Mouse (Mus musculus) MEL (cell line): ENCODE results near the gene Itprid1. TPM values are rescaled to one million over a fixed set of nuclear protein-coding genes. Genes with fewer than 3 reads are reported as not detected.

ENCODE experiments used
- DNase-seq: peaks from one replicate; pipeline ENCODE4 v3.0.0; 2011; ENCODE audit warnings: low read depth, low spot score
- H3K27ac ChIP-seq: 2 replicates; pipeline ENCODE4 v1.5.1; 2012; ENCODE audit warnings: low read depth, mild to moderate bottlenecking, control low read depth, low read length, moderate library complexity; ENCODE audit not compliant: control insufficient read depth
- H3K27me3 ChIP-seq, 2 experiments: fragments of 150-350 bp in 1 of 2; sonication (generic) in 1 of 2; 2 replicates each; pipeline ENCODE4 v1.6.1; 2012; ENCODE audit warnings: low read length in 2 of 2, mild to moderate bottlenecking in 2 of 2, improper control_type of control experiment in 1 of 2, moderate library complexity in 1 of 2; ENCODE audit not compliant: insufficient read depth in 2 of 2, control insufficient read depth in 1 of 2
- H3K36me3 ChIP-seq, 2 experiments: 2 replicates each; pipeline ENCODE4 v1.6.1; 2012 to 2014; ENCODE audit warnings: low read length in 2 of 2, improper control_type of control experiment in 1 of 2, inconsistent platforms in 1 of 2, mild to moderate bottlenecking in 1 of 2; ENCODE audit not compliant: insufficient read depth in 2 of 2, control insufficient read depth in 1 of 2
- H3K4me1 ChIP-seq, 2 experiments: fragments of 150-350 bp in 1 of 2; sonication (generic) in 1 of 2; 2 replicates each; pipeline ENCODE4 v1.6.1; 2012; ENCODE audit warnings: low read length in 2 of 2, improper control_type of control experiment in 1 of 2, mild to moderate bottlenecking in 1 of 2; ENCODE audit not compliant: insufficient read depth in 2 of 2, control insufficient read depth in 1 of 2
- H3K4me3 ChIP-seq, 2 experiments: fragments of 150-350 bp in 1 of 2; sonication (generic) in 1 of 2; 2 replicates each; pipeline ENCODE4 v1.5.1; 2012; ENCODE audit warnings: low read depth in 2 of 2, low read length in 2 of 2, mild to moderate bottlenecking in 2 of 2, moderate library complexity in 2 of 2, control low read depth in 1 of 2, improper control_type of control experiment in 1 of 2; ENCODE audit not compliant: control insufficient read depth in 1 of 2, insufficient read depth in 1 of 2
- H3K79me2 ChIP-seq: 2 replicates; pipeline ENCODE4 v1.6.1; 2012; ENCODE audit warnings: mild to moderate bottlenecking, low read length, moderate library complexity; ENCODE audit not compliant: control insufficient read depth, poor library complexity, insufficient read depth
- H3K9ac ChIP-seq: 2 replicates; pipeline ENCODE4 v1.6.1; 2012; ENCODE audit warnings: low read depth, mild to moderate bottlenecking, control low read depth, low read length, moderate library complexity; ENCODE audit not compliant: control insufficient read depth, poor library complexity, severe bottlenecking
- H3K9me3 ChIP-seq: fragments of 150-350 bp; sonication (generic); replicated peaks from 2 replicates; pipeline ENCODE4 v1.6.1; 2012; ENCODE audit warnings: mild to moderate bottlenecking, low read length, improper control_type of control experiment, moderate library complexity; ENCODE audit not compliant: insufficient read depth
- BHLHE40 ChIP-seq: IDR thresholded peaks from 2 replicates; pipeline ENCODE4 v1.6.1; 2012; ENCODE audit warnings: low read depth, mild to moderate bottlenecking, inconsistent platforms, low read length, improper control_type of control experiment, borderline replicate concordance
- CHD1 ChIP-seq: IDR thresholded peaks from 2 replicates; pipeline ENCODE4 v1.6.1; 2012; ENCODE audit warnings: low read depth, mild to moderate bottlenecking, inconsistent platforms, low read length, improper control_type of control experiment
- CHD2 ChIP-seq: IDR thresholded peaks from 2 replicates; pipeline ENCODE4 v1.6.1; 2011; ENCODE audit warnings: low read length, improper control_type of control experiment
- ELF1 ChIP-seq: IDR thresholded peaks from 2 replicates; pipeline ENCODE4 v1.6.1; 2014; ENCODE audit warnings: low read depth, mild to moderate bottlenecking, inconsistent platforms, low read length, improper control_type of control experiment, moderate library complexity
- ETS1 ChIP-seq: IDR thresholded peaks from 2 replicates; pipeline ENCODE4 v1.6.1; 2012; ENCODE audit warnings: low read depth, mild to moderate bottlenecking, inconsistent platforms, low read length, improper control_type of control experiment, moderate library complexity
- GABPA ChIP-seq: IDR thresholded peaks from 2 replicates; pipeline ENCODE4 v1.6.1; 2012; ENCODE audit warnings: low read depth, mild to moderate bottlenecking, inconsistent platforms, low read length, improper control_type of control experiment, moderate library complexity
- JUND ChIP-seq: IDR thresholded peaks from 2 replicates; pipeline ENCODE4 v1.6.1; 2011; ENCODE audit warnings: low read depth, mild to moderate bottlenecking, improper control_type of control experiment, low read length
- KAT2A ChIP-seq: conservative IDR thresholded peaks from 2 replicates; pipeline ENCODE4 v1.6.1; 2012; ENCODE audit warnings: low read depth, low read length, improper control_type of control experiment, inconsistent platforms
- MAFK ChIP-seq: IDR thresholded peaks from 2 replicates; pipeline ENCODE4 v1.6.1; 2011; ENCODE audit warnings: low read depth, mild to moderate bottlenecking, low read length, improper control_type of control experiment, borderline replicate concordance
- MAX ChIP-seq: IDR thresholded peaks from 2 replicates; pipeline ENCODE4 v1.6.1; 2011; ENCODE audit warnings: low read length, improper control_type of control experiment
- MXI1 ChIP-seq: IDR thresholded peaks from 2 replicates; pipeline ENCODE4 v1.6.1; 2011; ENCODE audit warnings: mild to moderate bottlenecking, low read depth, low read length, improper control_type of control experiment
- MYB ChIP-seq: IDR thresholded peaks from 2 replicates; pipeline ENCODE4 v1.6.1; 2011; ENCODE audit warnings: mild to moderate bottlenecking, low read depth, low read length, improper control_type of control experiment
- NELFE ChIP-seq: IDR thresholded peaks from 2 replicates; pipeline ENCODE4 v1.6.1; 2011; ENCODE audit warnings: low read depth, low read length, improper control_type of control experiment
- NRF1 ChIP-seq: IDR thresholded peaks from 2 replicates; pipeline ENCODE4 v1.6.1; 2014; ENCODE audit warnings: low read depth, mild to moderate bottlenecking, inconsistent platforms, low read length, improper control_type of control experiment, moderate library complexity; ENCODE audit not compliant: poor library complexity, insufficient read depth, severe bottlenecking
- POLR2AphosphoS2 ChIP-seq: IDR thresholded peaks from 2 replicates; pipeline ENCODE4 v1.6.1; 2011; ENCODE audit warnings: low read length, improper control_type of control experiment
- POLR2AphosphoS5 ChIP-seq: IDR thresholded peaks from 2 replicates; pipeline ENCODE4 v1.6.1; 2012; ENCODE audit warnings: low read depth, borderline replicate concordance, mild to moderate bottlenecking, inconsistent platforms, low read length, moderate library complexity, mixed read lengths
- RAD21 ChIP-seq: IDR thresholded peaks from 2 replicates; pipeline ENCODE4 v1.6.1; 2011; ENCODE audit warnings: mild to moderate bottlenecking, low read depth, low read length, improper control_type of control experiment
- SIN3A ChIP-seq: IDR thresholded peaks from 2 replicates; pipeline ENCODE4 v1.6.1; 2012; ENCODE audit warnings: low read length, improper control_type of control experiment, inconsistent platforms
- TAL1 ChIP-seq: IDR thresholded peaks from 2 replicates; pipeline ENCODE4 v1.6.1; 2012; ENCODE audit warnings: mild to moderate bottlenecking, inconsistent platforms, low read length, moderate library complexity, mixed read lengths
- TCF12 ChIP-seq: IDR thresholded peaks from 2 replicates; pipeline ENCODE4 v1.6.1; 2014; ENCODE audit warnings: low read depth, mild to moderate bottlenecking, inconsistent platforms, low read length, improper control_type of control experiment, moderate library complexity
- UBTF ChIP-seq: IDR thresholded peaks from 2 replicates; pipeline ENCODE4 v1.6.1; 2012; ENCODE audit warnings: low read depth, mild to moderate bottlenecking, inconsistent platforms, low read length, improper control_type of control experiment, moderate library complexity, borderline replicate concordance; ENCODE audit not compliant: insufficient read depth
- USF1 ChIP-seq: IDR thresholded peaks from 2 replicates; pipeline ENCODE4 v1.6.1; 2014; ENCODE audit warnings: low read depth, mild to moderate bottlenecking, inconsistent platforms, low read length, improper control_type of control experiment, moderate library complexity
- USF2 ChIP-seq, 2 experiments: IDR thresholded peaks; 2 replicates each; pipeline ENCODE4 v1.6.1; 2011 to 2012; ENCODE audit warnings: improper control_type of control experiment in 2 of 2, low read length in 2 of 2, borderline replicate concordance in 1 of 2, inconsistent platforms in 1 of 2, low read depth in 1 of 2, mild to moderate bottlenecking in 1 of 2; ENCODE audit not compliant: insufficient read depth in 1 of 2
- ZC3H11A ChIP-seq: IDR thresholded peaks from 2 replicates; pipeline ENCODE4 v1.6.1; 2012; ENCODE audit warnings: low read depth, mild to moderate bottlenecking, inconsistent platforms, low read length, improper control_type of control experiment
- ZKSCAN1 ChIP-seq: IDR thresholded peaks from 2 replicates; pipeline ENCODE4 v1.6.1; 2012; ENCODE audit warnings: low read depth, mild to moderate bottlenecking, inconsistent platforms, low read length, improper control_type of control experiment, moderate library complexity
- ZMIZ1 ChIP-seq: IDR thresholded peaks from 2 replicates; pipeline ENCODE4 v1.6.1; 2012; ENCODE audit warnings: low read depth, mild to moderate bottlenecking, inconsistent platforms, low read length, improper control_type of control experiment, moderate library complexity
- ZNF384 ChIP-seq: IDR thresholded peaks from 2 replicates; pipeline ENCODE4 v1.6.1; 2012; ENCODE audit warnings: low read depth, mild to moderate bottlenecking, inconsistent platforms, low read length, improper control_type of control experiment
- polyA plus RNA-seq, 2 experiments: library from polyadenylated mRNA; stranded (reverse) in 1 of 2; unstranded in 1 of 2; fragments of >175 nt in 1 of 2; fragments of >200 nt in 1 of 2; gene quantifications; 2 replicates each; pipeline versions ENCODE4 v1.2.1 to v1.2.4; 2012; ENCODE audit warnings: low replicate concordance in 2 of 2, low read depth in 1 of 2; ENCODE audit not compliant: insufficient read length in 2 of 2, insufficient read depth in 1 of 2, missing spikeins in 1 of 2
- total RNA-seq: library from RNA; depleted of rRNA; stranded (reverse); fragments of 300-350 nt; gene quantifications from 2 replicates; pipeline ENCODE4 v1.2.3, GENCODE M21; 2012; rRNA removed

Itprid1 gene
- total RNA-seq (not detected in 2 replicates), polyA plus RNA-seq (not detected)

GRCm38 (mm10) chr6:55836650-55837320 lies at the start of gene Itprid1:
Gene Itprid1 (plus strand): TSS chr6:55836895.
- Histone ChIP-seq H3K4me3 (no peak within 1 kb of the TSS), H3K9ac (no peak within 1 kb of the TSS), H3K9me3 (no peaks in the 10 kb centered on the region), H3K27ac (no peak within 1 kb of the TSS), H3K36me3 (no peaks in the 10 kb centered on the region), H3K79me2 (no peaks in the 10 kb centered on the region)
- DNase-seq = no peak
- no peak for TF ChIP-seq ZMIZ1
- no peak for TF ChIP-seq KAT2A
- no peak for TF ChIP-seq ZKSCAN1
- no peak for TF ChIP-seq USF1
- no peak for TF ChIP-seq UBTF
- no peak for TF ChIP-seq MAX
- TF ChIP-seq NELFE = no peak
- TF ChIP-seq ZC3H11A = no peak
- TF ChIP-seq POLR2AphosphoS5 = no peak
- no peak for TF ChIP-seq TAL1
- no peak for TF ChIP-seq GABPA
- TF ChIP-seq POLR2AphosphoS2 = no peak
- TF ChIP-seq MAFK = no peak
- TF ChIP-seq TCF12 = no peak
- TF ChIP-seq, all 39 proteins: peak for 0
- H3K27me3 ChIP-seq = no peaks in the 10 kb centered on the region
- no peaks in the 10 kb centered on the region for H3K4me1 ChIP-seq

- H3K4me1 ChIP-seq = no peaks in the 10 kb centered on the region
- no peak for TF ChIP-seq RAD21
- TF ChIP-seq CHD2 = no peak
- no peak for TF ChIP-seq TCF12
- no peak for TF ChIP-seq ZNF384
- TF ChIP-seq USF2 (IDR thresholded peaks at IDR 0.05; ENCODE audit: borderline replicate concordance in 1 of 2, insufficient read depth in 1 of 2, low read depth in 1 of 2, low read length in 2 of 2) = no peak
- TF ChIP-seq JUND = no peak
- no peak for TF ChIP-seq ZMIZ1
- no peak for TF ChIP-seq SIN3A
- no peak for TF ChIP-seq MXI1
- TF ChIP-seq ELF1 = no peak
- no peak for TF ChIP-seq BHLHE40
- no peak for TF ChIP-seq MAFK
- TF ChIP-seq CHD1 = no peak
- TF ChIP-seq GABPA = no peak
- TF ChIP-seq ETS1 = no peak
- TF ChIP-seq NRF1 = no peak
- no peak for TF ChIP-seq MYB
- TF ChIP-seq, all 39 proteins: peak for 0
- H3K36me3 ChIP-seq = no peaks in the 10 kb centered on the region
- no peaks in the 10 kb centered on the region for H3K9me3 ChIP-seq
- no peaks in the 10 kb centered on the region for H3K79me2 ChIP-seq
- H3K9ac ChIP-seq = no peak overlapping the region
- H3K4me3 ChIP-seq = no peak overlapping the region
- no peak overlapping the region for H3K27ac ChIP-seq
- DNase-seq = no peak
- no peaks in the 10 kb centered on the region for H3K27me3 ChIP-seq
These were observed 47.1 kb upstream of the Itprid1 start for GRCm38 (mm10) chr6:55789557-55789956.
